Mouse (Mus musculus): ENCODE measurements around the gene Ralgps2.
A peak's percentile ranks its signal among the peaks of the same experiment; 100 is the strongest.

Ralgps2 gene

DNA sequence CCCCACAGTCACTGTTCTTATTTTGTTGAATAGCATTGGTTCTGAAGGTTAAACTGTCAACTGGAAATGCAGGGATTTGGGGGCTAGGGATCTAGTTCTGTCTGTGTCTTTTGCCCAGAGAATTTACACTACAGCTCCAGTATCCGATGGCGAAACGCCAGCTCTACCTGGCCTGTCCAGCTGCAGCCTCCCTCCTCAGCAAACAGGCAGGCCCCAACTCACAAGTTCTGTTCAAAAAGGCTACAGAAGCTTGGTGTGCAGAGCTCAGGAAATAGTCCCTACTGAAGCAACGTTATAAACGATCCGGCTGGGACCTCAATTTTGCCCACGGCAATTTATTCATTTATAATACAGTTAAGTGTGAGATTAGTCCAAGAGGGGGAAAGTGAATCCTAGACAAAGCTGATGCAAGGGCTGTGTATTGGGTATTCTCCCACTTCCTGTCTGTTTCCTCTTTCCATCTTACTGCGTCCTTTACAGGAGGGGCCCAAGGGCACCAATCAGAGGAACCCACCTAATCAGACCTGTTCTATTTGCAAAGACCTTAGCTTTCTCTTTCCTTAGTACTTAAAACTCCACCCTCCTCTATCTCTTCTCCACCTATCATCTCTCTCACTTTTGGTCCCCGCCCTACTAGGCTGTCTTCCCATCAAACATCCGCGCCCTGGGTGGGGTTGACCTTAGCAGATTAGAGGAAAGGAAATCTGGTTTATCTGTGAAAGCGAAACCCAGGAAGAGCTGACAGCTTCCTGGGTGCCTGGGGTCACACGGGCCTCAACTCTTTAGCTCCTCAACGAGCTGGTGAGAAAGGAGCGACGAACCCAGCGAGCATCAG lies 16.7 kb upstream of the Ralgps2 start:
- DNase-seq (ENCODE audit: low read depth in 1 of 2, low spot score in 2 of 2) = no peak

DNA sequence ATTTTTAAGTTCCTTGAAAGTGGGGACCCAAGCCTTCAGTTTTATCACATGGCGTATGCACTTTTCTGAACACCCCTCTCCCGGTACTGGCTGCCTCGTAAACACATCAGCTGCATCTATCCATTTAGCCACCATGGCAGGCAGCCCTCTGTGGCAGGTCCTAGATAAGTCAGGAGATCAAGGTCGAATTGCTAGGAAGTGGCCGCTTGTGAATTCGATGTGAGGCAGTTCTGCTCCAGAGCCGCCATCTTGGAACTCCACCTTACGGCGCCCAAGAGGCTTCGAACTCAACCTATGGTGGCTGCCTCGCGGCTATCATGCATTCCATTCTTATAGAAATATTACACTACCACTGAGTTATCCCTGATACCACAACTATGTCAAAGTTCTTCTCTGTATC lies 14.8 kb upstream of the Ralgps2 start:
- DNase-seq (ENCODE audit: low read depth in 1 of 2, low spot score in 2 of 2) = no peak

GRCm38 (mm10) chr1:156950354-156950753 lies 10.9 kb upstream of the Ralgps2 start:
- DNase-seq (ENCODE audit: low read depth in 1 of 2, low spot score in 2 of 2) = no peak

DNA sequence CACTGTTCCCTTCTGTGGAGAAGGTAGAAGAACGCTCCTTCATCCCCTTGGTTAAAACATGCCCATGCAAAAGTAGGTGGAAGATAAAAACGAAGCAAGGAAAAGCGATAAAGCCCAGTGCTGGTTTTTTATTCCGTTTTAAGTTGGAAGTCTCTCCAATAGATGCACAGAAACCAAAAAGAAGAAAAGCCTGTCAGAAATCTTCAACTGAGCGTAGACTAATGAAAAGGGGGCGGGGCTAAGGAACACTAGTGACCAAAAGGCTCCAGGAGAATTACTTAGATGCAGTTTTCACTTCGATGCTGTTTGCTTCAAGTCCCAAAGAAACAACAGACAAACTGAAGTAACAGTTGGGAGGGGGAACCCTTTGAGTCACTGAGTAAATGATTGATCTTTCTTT lies 1.2 kb upstream of the Ralgps2 start:
- no peak for DNase-seq (ENCODE audit: low read depth in 1 of 2, low spot score in 2 of 2)

GRCm38 (mm10) chr1:156940142-156940522 lies 706 bp upstream of the Ralgps2 start:
- no peak for DNase-seq (ENCODE audit: low read depth in 1 of 2, low spot score in 2 of 2)

DNA sequence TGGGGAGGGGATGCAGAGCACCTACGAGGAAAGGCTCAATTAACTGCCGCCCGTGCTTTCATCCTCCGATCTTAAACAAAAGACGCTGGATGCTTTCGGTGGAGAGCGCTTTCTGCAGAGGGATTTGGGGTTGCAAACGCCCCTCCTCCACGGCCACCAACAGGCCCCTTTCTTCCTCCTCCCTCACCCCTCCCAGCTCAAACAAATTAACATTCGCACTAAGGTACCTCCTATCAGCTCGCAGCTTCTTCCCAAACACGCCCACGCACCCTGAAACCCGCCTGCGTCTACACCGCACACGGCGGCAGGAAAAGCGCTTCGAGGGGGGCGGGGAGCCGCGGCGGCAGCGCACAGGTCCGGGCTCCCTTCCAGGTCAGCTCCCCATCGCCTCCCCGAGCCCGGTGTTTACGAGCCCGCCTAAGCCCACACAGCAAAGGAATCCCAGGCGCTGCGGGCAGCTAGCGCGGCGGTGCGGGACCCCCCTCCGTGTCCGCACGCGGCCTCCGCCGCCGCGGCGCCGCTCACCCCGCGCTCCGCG lies 652 bp downstream of the Ralgps2 start:
- DNase-seq (ENCODE audit: low read depth in 1 of 2, low spot score in 2 of 2) = no peak

- DNase-seq (ENCODE audit: low read depth in 1 of 2, low spot score in 2 of 2) = no peak
These were observed 2.0 kb downstream of the Ralgps2 start for GRCm38 (mm10) chr1:156937436-156937835.

DNA sequence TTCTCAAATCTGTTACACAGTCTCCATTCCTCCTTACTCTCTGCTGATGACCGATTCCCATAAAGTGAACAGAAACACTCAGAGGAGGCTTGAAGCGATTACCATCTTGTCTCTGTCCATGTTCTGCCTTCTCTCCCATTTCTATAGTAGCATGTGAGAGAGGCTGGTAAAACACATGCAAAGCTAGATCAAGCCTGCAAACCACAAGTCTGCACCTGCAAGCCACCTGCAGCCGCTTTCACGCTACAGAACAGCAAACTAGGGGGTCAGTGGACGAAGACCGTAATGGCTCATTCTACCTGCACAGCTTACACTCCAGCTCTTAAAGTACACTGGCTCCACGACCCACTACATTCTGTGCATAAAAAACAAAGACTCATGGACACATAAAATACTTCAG lies 5.7 kb downstream of the Ralgps2 start:
- no peak for DNase-seq (ENCODE audit: low read depth in 1 of 2, low spot score in 2 of 2)

DNA sequence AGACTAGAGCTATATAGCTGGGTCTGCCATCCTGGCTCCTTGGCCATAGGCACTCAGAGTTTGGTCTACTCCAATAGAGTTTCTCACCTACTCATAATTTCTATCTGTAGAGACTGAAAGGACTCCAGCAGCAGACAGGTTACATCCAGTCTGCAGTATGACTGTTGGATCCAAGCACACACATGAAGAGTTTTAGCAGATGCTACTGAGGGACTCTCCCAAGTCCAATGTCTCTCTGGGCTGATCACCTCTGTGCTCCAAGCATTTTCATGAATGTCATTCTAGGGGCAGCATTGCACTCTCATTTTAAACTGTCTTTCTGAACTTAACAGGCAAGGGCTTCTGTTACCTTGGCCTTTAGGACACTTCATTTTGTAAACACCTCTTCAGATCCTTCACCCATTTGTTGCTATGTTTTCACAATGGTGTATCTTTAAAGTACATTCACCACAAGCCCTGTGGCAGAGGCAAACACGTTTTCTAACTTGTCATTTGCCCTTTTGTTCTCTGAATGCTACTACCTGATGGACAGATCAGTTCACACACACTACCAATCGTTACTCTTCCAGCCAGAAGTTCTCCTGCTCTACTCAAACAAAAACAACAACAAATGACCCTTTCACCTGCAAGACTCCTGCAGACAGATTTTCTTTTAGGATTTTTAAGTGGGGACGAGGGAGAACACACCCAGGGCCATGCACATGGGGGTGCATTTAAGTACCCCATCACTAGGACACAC lies 7.2 kb downstream of the Ralgps2 start:
- DNase-seq (ENCODE audit: low read depth in 1 of 2, low spot score in 2 of 2) = no peak

DNA sequence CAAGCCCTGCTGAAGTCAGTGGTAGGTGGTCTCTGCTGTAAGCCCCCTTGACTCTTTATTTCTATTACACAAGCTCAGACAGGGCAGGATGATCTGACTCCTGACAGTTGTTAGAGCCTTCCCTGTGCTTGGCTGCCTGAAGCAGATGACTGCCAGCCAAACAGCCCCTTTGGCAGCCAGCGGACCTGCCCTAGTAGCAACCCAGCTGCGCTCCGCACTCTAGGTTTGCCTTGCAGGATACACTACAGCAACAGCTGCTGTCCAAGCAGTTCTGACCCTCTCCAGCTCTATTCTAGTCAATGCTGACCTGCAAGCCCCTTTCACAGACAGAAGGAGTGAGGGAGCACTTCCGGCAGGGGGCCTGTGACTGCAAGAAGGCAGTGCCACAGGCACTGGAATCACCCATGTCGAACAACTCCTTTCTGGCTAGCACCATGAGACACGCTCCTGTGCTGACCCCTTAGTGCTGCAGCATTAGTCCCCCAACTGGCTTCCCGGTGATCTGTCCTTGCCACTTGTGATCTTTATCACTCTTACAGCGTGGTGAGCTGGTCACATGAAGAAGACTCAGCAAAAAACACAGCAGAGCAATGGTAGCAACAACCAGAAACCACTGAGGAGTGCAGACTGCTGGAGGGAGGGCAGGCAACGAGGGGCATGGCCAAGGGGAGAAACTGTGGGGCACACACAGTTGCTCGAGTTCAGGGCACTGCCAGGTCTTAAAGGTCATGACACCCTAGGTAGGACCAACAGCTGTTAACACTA lies 8.1 kb downstream of the Ralgps2 start:
- no peak for DNase-seq (ENCODE audit: low read depth in 1 of 2, low spot score in 2 of 2)

DNA sequence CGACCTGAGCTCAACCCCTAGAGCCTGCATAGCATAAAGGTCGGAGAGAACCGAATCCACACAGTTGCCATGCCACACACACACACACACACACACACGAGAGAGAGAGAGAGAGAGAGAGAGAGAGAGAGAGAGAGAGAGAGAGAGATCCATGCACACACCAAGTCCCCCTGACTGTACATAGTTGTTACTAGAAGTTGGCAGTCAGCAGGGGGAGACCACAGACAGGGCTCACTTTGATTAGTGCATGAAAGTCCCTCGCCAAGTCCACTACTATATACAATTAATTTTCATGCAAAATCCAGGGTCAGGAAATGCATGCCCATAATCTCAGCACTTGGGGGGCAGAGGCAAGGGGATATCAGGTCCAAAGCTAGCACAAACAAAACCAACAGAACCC lies 9.2 kb downstream of the Ralgps2 start:
- no peak for DNase-seq (ENCODE audit: low read depth in 1 of 2, low spot score in 2 of 2)

DNA sequence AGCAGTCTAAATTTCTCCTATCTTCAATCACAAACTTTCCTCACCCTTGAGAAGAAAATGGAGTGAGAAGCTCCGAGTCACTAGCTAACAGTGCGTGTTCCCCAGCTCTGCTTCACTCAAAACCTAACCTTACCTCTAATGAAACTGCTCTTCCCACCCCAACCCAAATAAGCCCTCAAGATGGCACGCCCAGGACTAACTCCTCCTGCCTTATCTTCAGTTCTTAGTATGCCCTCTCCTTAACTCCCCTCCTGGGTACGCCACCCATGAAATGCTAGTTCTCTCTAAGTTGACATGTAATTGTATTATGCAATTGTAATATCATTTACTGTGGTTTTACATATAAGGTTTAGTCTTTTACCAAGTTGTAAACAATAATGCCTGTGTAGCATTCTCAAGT lies 11.2 kb downstream of the Ralgps2 start:
- no peak for DNase-seq (ENCODE audit: low read depth in 1 of 2, low spot score in 2 of 2)

GRCm38 (mm10) chr1:156923511-156923910 lies 15.9 kb downstream of the Ralgps2 start:
- DNase-seq (ENCODE audit: low read depth in 1 of 2, low spot score in 2 of 2) = no peak

DNA sequence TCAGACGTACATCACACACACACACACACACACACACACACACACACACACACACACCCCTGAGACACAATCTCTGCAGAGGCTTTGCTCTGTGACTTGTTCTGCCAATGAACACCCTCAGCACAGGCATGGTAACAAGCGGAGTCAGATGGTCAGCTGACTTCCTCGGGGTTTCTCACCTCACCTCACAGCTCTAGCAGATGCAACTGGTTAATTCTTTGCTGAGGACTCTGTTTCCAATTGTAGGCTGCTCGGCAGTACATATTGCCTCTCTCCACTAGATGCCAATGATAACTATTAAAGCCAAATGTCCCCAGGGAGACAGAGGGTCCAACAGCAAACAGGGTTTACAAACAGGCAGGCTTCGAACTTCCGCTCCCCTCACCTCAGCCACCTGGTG lies 16.5 kb downstream of the Ralgps2 start:
- no peak for DNase-seq (ENCODE audit: low read depth in 1 of 2, low spot score in 2 of 2)

DNA sequence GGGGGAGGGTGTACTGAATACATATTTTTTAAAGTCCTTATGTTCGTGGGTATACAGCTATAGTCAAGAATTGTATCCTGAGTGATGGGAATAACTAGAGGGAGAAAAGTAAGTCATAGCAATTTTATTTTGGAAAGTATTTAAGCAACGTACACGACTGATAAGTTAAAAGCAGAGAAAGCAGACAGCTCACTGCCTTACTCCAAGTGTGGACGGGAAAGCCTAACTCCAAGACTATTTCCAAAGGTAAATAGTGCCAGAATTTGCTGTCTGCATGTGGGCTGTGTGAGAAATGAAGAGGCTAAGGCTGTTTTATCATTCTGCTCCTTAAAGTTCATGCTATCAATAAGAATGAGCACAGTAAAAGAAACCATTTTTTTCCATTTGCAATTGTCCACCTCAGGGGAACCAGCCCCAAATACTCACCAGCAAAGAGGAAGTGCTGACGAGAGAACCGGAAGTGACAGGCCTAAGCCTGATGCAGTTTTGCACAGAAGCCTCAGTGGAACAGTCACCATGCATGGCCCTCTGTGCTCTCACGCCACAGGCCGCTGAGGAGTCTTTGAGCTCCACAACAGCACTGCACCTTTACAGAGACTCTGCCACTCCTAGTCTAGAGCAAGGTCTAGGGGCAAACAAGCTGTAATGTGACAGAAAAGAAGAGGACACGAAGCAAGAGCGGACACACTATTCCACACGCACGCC lies 18.0 kb downstream of the Ralgps2 start:
- DNase-seq (ENCODE audit: low read depth in 1 of 2, low spot score in 2 of 2) = peak; percentile 21 to 60

GRCm38 (mm10) chr1:156917460-156917859 lies 22.0 kb downstream of the Ralgps2 start:
- no peak for DNase-seq (ENCODE audit: low read depth in 1 of 2, low spot score in 2 of 2)

DNA sequence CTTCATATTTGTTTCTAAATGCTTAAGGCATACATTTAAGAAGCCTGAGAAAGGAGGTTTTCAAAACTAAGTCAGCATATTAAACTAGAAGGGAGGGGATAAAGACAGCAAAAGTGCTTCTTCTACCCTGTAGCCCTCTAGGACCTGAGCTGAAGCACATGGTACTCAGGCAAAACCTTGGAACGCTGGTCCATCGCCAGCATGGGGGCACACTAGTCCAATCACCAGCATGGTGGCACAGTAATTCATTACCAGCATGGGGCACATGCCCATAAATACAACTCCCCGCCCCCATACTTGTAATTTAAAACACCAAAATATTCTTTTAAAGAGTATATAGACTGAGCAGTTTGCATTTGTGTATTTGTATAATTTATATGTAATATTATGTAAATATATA lies 23.1 kb downstream of the Ralgps2 start:
- DNase-seq (ENCODE audit: low read depth in 1 of 2, low spot score in 2 of 2) = no peak

- DNase-seq (ENCODE audit: low read depth in 1 of 2, low spot score in 2 of 2) = no peak
These were observed 24.5 kb downstream of the Ralgps2 start for GRCm38 (mm10) chr1:156914942-156915341.

DNA sequence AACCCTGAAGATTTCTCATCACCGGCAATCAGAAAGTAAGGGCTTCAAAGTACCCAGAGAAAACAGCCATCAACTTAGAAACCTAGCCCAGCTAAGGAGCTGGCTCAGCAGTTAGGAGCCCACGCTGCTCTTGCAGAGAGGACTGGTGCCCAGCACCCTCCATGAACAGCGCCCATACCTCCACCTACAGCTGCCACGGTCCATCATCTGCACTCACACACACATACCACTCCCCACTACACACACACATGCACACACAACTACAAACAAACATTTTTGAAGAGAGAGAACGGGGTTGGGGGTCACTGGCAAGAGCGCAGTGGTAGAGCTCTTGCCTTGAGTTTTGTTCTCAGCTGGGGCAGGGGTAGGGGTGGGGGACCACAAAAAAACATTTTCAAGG lies 26.2 kb downstream of the Ralgps2 start:
- DNase-seq (ENCODE audit: low read depth in 1 of 2, low spot score in 2 of 2) = no peak

- no peak for DNase-seq (ENCODE audit: low read depth in 1 of 2, low spot score in 2 of 2)
These were observed 28.5 kb downstream of the Ralgps2 start for GRCm38 (mm10) chr1:156910948-156911347.

DNA sequence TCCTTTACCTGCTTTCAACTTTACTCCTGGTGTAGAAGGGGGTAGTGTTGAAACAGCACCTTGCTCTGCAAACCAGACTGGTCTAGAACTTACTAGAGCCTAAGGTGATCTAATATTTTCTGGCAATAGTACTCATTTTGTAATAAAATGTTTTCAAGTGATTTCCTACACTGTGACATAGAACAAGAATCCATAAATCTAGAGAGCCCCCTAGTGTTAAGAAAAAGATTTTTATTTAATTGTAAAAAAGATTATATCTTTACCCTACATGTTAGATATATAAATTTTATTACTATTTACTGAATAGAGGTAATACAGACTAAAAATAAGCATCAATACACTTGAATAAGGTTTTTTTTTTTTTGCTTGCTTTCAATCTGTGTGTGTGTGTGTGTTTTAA lies 29.6 kb downstream of the Ralgps2 start:
- DNase-seq (ENCODE audit: low read depth in 1 of 2, low spot score in 2 of 2) = no peak
